Mouse (Mus musculus): ENCODE data around the gene Als2cr12. TPM values are rescaled to one million over a fixed set of nuclear protein-coding genes. Genes with fewer than 3 reads are reported as not detected.
"Not testable (repeated sequence)": the region's sequence is repeated elsewhere in the genome, so short reads cannot be mapped to it uniquely, and the experiment has no call there.

Als2cr12 gene
- total RNA-seq, 2 experiments from 2014 or later: not detected

- not testable (repeated sequence) for DNase-seq (ENCODE audit: extremely low spot score in 1 of 2, low spot score in 1 of 2)
Measured at GRCm38 (mm10) chr1:58691718-58692117, 4.1 kb downstream of the Als2cr12 start.

- DNase-seq (ENCODE audit: extremely low spot score in 1 of 2, low spot score in 1 of 2): not testable (repeated sequence)
Measured at GRCm38 (mm10) chr1:58690834-58691488, 4.8 kb downstream of the Als2cr12 start.

GRCm38 (mm10) chr1:58690006-58690744, 5.6 kb downstream of the Als2cr12 start:
- no peak for DNase-seq (ENCODE audit: extremely low spot score in 1 of 2, low spot score in 1 of 2)

- DNase-seq (ENCODE audit: extremely low spot score in 1 of 2, low spot score in 1 of 2): no peak
Measured at GRCm38 (mm10) chr1:58689426-58689825, 6.4 kb downstream of the Als2cr12 start.

- not testable (repeated sequence) for DNase-seq (ENCODE audit: extremely low spot score in 1 of 2, low spot score in 1 of 2)
Measured at GRCm38 (mm10) chr1:58678412-58678811, 17.4 kb downstream of the Als2cr12 start.

GRCm38 (mm10) chr1:58677575-58677974, 18.2 kb downstream of the Als2cr12 start:
- peak in 1 of 2 experiments; percentile 38 for DNase-seq (ENCODE audit: extremely low spot score in 1 of 2, low spot score in 1 of 2)

- DNase-seq (ENCODE audit: extremely low spot score in 1 of 2, low spot score in 1 of 2): no peak
Measured at GRCm38 (mm10) chr1:58675011-58675410, 20.8 kb downstream of the Als2cr12 start.

- no peak for DNase-seq (ENCODE audit: extremely low spot score in 1 of 2, low spot score in 1 of 2)
Measured at GRCm38 (mm10) chr1:58672116-58672515, 23.7 kb downstream of the Als2cr12 start.

- DNase-seq (ENCODE audit: extremely low spot score in 1 of 2, low spot score in 1 of 2): not testable (repeated sequence)
Measured at GRCm38 (mm10) chr1:58669635-58670034, 26.2 kb downstream of the Als2cr12 start.

GRCm38 (mm10) chr1:58668191-58668590, 27.6 kb downstream of the Als2cr12 start:
- DNase-seq (ENCODE audit: extremely low spot score in 1 of 2, low spot score in 1 of 2): no peak

- not testable (repeated sequence) for DNase-seq (ENCODE audit: extremely low spot score in 1 of 2, low spot score in 1 of 2)
Measured at GRCm38 (mm10) chr1:58663365-58663764, 32.4 kb downstream of the Als2cr12 start.

GRCm38 (mm10) chr1:58662671-58663070, 33.1 kb downstream of the Als2cr12 start:
- DNase-seq (ENCODE audit: extremely low spot score in 1 of 2, low spot score in 1 of 2): not testable (repeated sequence)

GRCm38 (mm10) chr1:58652480-58653403, 43.0 kb downstream of the Als2cr12 start:
- DNase-seq (ENCODE audit: extremely low spot score in 1 of 2, low spot score in 1 of 2): peak; percentile 45 to 54

GRCm38 (mm10) chr1:58651571-58652456, 44.0 kb downstream of the Als2cr12 start:
- not testable (repeated sequence) for DNase-seq (ENCODE audit: extremely low spot score in 1 of 2, low spot score in 1 of 2)

- not testable (repeated sequence) for DNase-seq (ENCODE audit: extremely low spot score in 1 of 2, low spot score in 1 of 2)
Measured at GRCm38 (mm10) chr1:58628847-58629246, 66.9 kb downstream of the Als2cr12 start.

- DNase-seq (ENCODE audit: extremely low spot score in 1 of 2, low spot score in 1 of 2): no peak
Measured at GRCm38 (mm10) chr1:58621996-58622748, 73.6 kb downstream of the Als2cr12 start.

- DNase-seq (ENCODE audit: extremely low spot score in 1 of 2, low spot score in 1 of 2): no peak
Measured at GRCm38 (mm10) chr1:58621251-58621650, 74.5 kb downstream of the Als2cr12 start.

- DNase-seq (ENCODE audit: extremely low spot score in 1 of 2, low spot score in 1 of 2): no peak
Measured at GRCm38 (mm10) chr1:58618766-58619165, 77.0 kb downstream of the Als2cr12 start.

Data from layer of hippocampus, postnatal 25 days (tissue).